Mouse (Mus musculus) MEL (cell line): Measurements from ENCODE around the gene Vps29. TPM values are rescaled to one million over a fixed set of nuclear protein-coding genes. Genes with fewer than 3 reads are reported as not detected.

ENCODE experiments used
- DNase-seq: peaks from one replicate; pipeline ENCODE4 v3.0.0; 2011; ENCODE audit warnings: low read depth, low spot score
- H3K27ac ChIP-seq: 2 replicates; pipeline ENCODE4 v1.5.1; 2012; ENCODE audit warnings: low read depth, mild to moderate bottlenecking, control low read depth, low read length, moderate library complexity; ENCODE audit not compliant: control insufficient read depth
- H3K27me3 ChIP-seq, 2 experiments: fragments of 150-350 bp in 1 of 2; sonication (generic) in 1 of 2; 2 replicates each; pipeline ENCODE4 v1.6.1; 2012; ENCODE audit warnings: low read length in 2 of 2, mild to moderate bottlenecking in 2 of 2, improper control_type of control experiment in 1 of 2, moderate library complexity in 1 of 2; ENCODE audit not compliant: insufficient read depth in 2 of 2, control insufficient read depth in 1 of 2
- H3K36me3 ChIP-seq, 2 experiments: 2 replicates each; pipeline ENCODE4 v1.6.1; 2012 to 2014; ENCODE audit warnings: low read length in 2 of 2, improper control_type of control experiment in 1 of 2, inconsistent platforms in 1 of 2, mild to moderate bottlenecking in 1 of 2; ENCODE audit not compliant: insufficient read depth in 2 of 2, control insufficient read depth in 1 of 2
- H3K4me1 ChIP-seq, 2 experiments: fragments of 150-350 bp in 1 of 2; sonication (generic) in 1 of 2; 2 replicates each; pipeline ENCODE4 v1.6.1; 2012; ENCODE audit warnings: low read length in 2 of 2, improper control_type of control experiment in 1 of 2, mild to moderate bottlenecking in 1 of 2; ENCODE audit not compliant: insufficient read depth in 2 of 2, control insufficient read depth in 1 of 2
- H3K4me3 ChIP-seq, 2 experiments: fragments of 150-350 bp in 1 of 2; sonication (generic) in 1 of 2; 2 replicates each; pipeline ENCODE4 v1.5.1; 2012; ENCODE audit warnings: low read depth in 2 of 2, low read length in 2 of 2, mild to moderate bottlenecking in 2 of 2, moderate library complexity in 2 of 2, control low read depth in 1 of 2, improper control_type of control experiment in 1 of 2; ENCODE audit not compliant: control insufficient read depth in 1 of 2, insufficient read depth in 1 of 2
- H3K79me2 ChIP-seq: 2 replicates; pipeline ENCODE4 v1.6.1; 2012; ENCODE audit warnings: mild to moderate bottlenecking, low read length, moderate library complexity; ENCODE audit not compliant: control insufficient read depth, poor library complexity, insufficient read depth
- H3K9ac ChIP-seq: 2 replicates; pipeline ENCODE4 v1.6.1; 2012; ENCODE audit warnings: low read depth, mild to moderate bottlenecking, control low read depth, low read length, moderate library complexity; ENCODE audit not compliant: control insufficient read depth, poor library complexity, severe bottlenecking
- H3K9me3 ChIP-seq: fragments of 150-350 bp; sonication (generic); replicated peaks from 2 replicates; pipeline ENCODE4 v1.6.1; 2012; ENCODE audit warnings: mild to moderate bottlenecking, low read length, improper control_type of control experiment, moderate library complexity; ENCODE audit not compliant: insufficient read depth
- BHLHE40 ChIP-seq: IDR thresholded peaks from 2 replicates; pipeline ENCODE4 v1.6.1; 2012; ENCODE audit warnings: low read depth, mild to moderate bottlenecking, inconsistent platforms, low read length, improper control_type of control experiment, borderline replicate concordance
- E2F4 ChIP-seq: IDR thresholded peaks from 2 replicates; pipeline ENCODE4 v1.6.1; 2011; ENCODE audit warnings: low read depth, low read length, improper control_type of control experiment, borderline replicate concordance
- MAZ ChIP-seq: IDR thresholded peaks from 2 replicates; pipeline ENCODE4 v1.6.1; 2012; ENCODE audit warnings: low read depth, mild to moderate bottlenecking, inconsistent platforms, low read length, improper control_type of control experiment
- MEF2A ChIP-seq: IDR thresholded peaks from 2 replicates; pipeline ENCODE4 v1.6.1; 2014; ENCODE audit warnings: low read depth, mild to moderate bottlenecking, inconsistent platforms, low read length, improper control_type of control experiment; ENCODE audit not compliant: poor library complexity, insufficient replicate concordance, severe bottlenecking; ENCODE audit errors: extremely low read depth
- MXI1 ChIP-seq: IDR thresholded peaks from 2 replicates; pipeline ENCODE4 v1.6.1; 2011; ENCODE audit warnings: mild to moderate bottlenecking, low read depth, low read length, improper control_type of control experiment
- MYB ChIP-seq: IDR thresholded peaks from 2 replicates; pipeline ENCODE4 v1.6.1; 2011; ENCODE audit warnings: mild to moderate bottlenecking, low read depth, low read length, improper control_type of control experiment
- MYC ChIP-seq: IDR thresholded peaks from 2 replicates; pipeline ENCODE4 v1.6.1; 2011; ENCODE audit warnings: low read depth, mild to moderate bottlenecking, low read length, improper control_type of control experiment, moderate library complexity
- RCOR1 ChIP-seq: IDR thresholded peaks from 2 replicates; pipeline ENCODE4 v1.6.1; 2012; ENCODE audit warnings: low read depth, mild to moderate bottlenecking, inconsistent platforms, low read length, improper control_type of control experiment
- ZNF384 ChIP-seq: IDR thresholded peaks from 2 replicates; pipeline ENCODE4 v1.6.1; 2012; ENCODE audit warnings: low read depth, mild to moderate bottlenecking, inconsistent platforms, low read length, improper control_type of control experiment
- polyA plus RNA-seq, 2 experiments: library from polyadenylated mRNA; stranded (reverse) in 1 of 2; unstranded in 1 of 2; fragments of >175 nt in 1 of 2; fragments of >200 nt in 1 of 2; gene quantifications; 2 replicates each; pipeline versions ENCODE4 v1.2.1 to v1.2.4; 2012; ENCODE audit warnings: low replicate concordance in 2 of 2, low read depth in 1 of 2; ENCODE audit not compliant: insufficient read length in 2 of 2, insufficient read depth in 1 of 2, missing spikeins in 1 of 2
- total RNA-seq: library from RNA; depleted of rRNA; stranded (reverse); fragments of 300-350 nt; gene quantifications from 2 replicates; pipeline ENCODE4 v1.2.3, GENCODE M21; 2012

Gene Vps29
- total and polyA plus RNA-seq, 3 experiments: 92.1 to 424 (median 101) TPM

DNA sequence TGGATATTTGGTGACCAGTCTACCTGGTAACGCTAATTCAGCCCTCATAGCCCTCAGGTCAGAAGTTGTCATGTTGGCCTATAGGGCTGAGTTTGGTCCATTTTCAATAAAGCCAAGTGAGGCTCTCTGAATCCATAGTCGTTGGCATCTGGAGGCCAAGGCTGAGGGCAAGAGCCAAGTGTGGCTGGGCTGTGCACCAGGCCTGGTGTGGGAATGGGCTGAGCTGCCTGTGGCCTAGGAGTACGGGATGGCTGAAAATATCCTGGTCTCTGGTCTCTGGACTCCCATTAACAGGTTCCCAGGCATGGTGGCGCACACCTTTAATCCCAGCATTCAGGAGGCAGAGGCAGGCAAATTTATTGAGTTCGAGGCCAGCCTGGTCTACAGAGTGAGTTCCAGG, 35.8 kb downstream of the Vps29 start:
- peaks cover 28% of the 10 kb centered on the region for H3K79me2 ChIP-seq
- H3K9ac ChIP-seq: no peak overlapping the region
- peaks cover 0 to 11% of the 10 kb centered on the region in 2 experiments; a peak in 2 of 4 replicates for H3K4me1 ChIP-seq
- no peaks in the 10 kb centered on the region for H3K27me3 ChIP-seq
- no peak for TF ChIP-seq E2F4
- no peak for TF ChIP-seq BHLHE40
- TF ChIP-seq MYC: no peak
- TF ChIP-seq, all 39 proteins: peak for 0
- no peaks in the 10 kb centered on the region for H3K9me3 ChIP-seq
- H3K27ac ChIP-seq: no peak overlapping the region
- no peak for DNase-seq
- peaks cover 1 to 7% of the 10 kb centered on the region in 2 experiments; a peak in 3 of 4 replicates for H3K36me3 ChIP-seq
- H3K4me3 ChIP-seq: no peak overlapping the region

DNA sequence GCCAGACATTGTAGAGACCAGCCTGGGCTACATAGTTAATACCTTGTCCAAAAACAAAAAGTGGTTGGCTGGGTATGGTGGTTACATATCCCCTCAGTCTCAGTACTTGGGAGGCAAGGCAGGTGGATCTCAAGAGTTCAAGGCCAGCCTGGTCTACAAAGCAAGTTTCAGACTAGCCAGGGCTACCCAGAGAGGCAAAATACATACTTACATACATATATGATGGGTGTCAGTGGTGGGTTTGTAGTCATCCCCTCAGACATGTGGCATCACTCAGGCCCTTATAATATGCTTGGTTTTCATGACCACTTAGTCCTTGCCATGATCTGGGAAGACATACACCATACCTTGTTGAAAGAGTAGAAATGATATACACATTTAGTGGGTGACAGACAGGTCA, 36.5 kb downstream of the Vps29 start:
- no peak overlapping the region for H3K9ac ChIP-seq
- H3K9me3 ChIP-seq: no peaks in the 10 kb centered on the region
- no peak overlapping the region for H3K4me3 ChIP-seq
- DNase-seq: no peak
- H3K36me3 ChIP-seq: peaks cover 1 to 7% of the 10 kb centered on the region in 2 experiments; a peak in 3 of 4 replicates
- no peak overlapping the region for H3K27ac ChIP-seq
- H3K4me1 ChIP-seq: peaks cover 0 to 11% of the 10 kb centered on the region in 2 experiments; a peak in 2 of 4 replicates
- TF ChIP-seq MAZ (no peak), MYB (no peak), MEF2A (no peak), RCOR1 (no peak)
- no peaks in the 10 kb centered on the region for H3K27me3 ChIP-seq
- H3K79me2 ChIP-seq: peaks cover 31% of the 10 kb centered on the region

DNA sequence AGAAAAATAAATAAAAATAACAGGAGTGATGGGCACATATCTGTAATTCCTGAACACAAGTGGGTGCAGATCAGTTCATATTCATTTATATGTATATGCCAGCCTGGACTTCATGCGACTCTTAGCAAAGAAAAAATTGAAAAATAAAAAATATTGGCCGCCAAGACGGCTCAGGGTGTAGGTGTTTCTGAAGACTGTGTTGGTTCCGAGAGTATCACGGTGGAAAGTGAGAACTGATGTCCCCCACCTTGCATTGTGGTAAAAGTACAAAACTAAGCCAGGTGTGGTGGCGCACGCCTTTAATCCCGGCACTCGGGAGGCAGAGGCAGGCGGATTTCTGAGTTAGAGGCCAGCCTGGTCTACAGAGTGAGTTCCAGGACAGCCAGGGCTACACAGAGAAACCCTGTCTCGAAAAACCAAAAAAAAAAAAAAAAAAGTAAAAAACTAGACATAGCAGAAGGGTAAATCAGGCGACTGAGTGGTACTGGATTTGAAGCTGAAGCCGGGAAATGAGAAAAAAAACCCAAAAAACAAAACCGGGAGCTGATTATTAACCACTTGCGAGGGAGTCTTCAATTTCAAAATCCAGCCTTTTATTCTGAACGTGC, 37.1 kb downstream of the Vps29 start:
- H3K9ac ChIP-seq: peak overlapping the region; percentile 56
- H3K79me2 ChIP-seq: peaks cover 31% of the 10 kb centered on the region
- peaks cover 1 to 7% of the 10 kb centered on the region in 2 experiments; a peak in 3 of 4 replicates for H3K36me3 ChIP-seq
- peak overlapping the region in 1 of 2 experiments; percentile 23; a peak in 1 of 4 replicates for H3K4me3 ChIP-seq
- H3K27me3 ChIP-seq: no peaks in the 10 kb centered on the region
- TF ChIP-seq ZNF384 (peak; percentile 76), MXI1 (no peak)
- H3K4me1 ChIP-seq: peaks cover 0 to 11% of the 10 kb centered on the region in 2 experiments; a peak in 2 of 4 replicates
- H3K27ac ChIP-seq: peak overlapping the region; percentile 57; the same call in 1 of the 2 replicates
- DNase-seq: no peak
- H3K9me3 ChIP-seq: no peaks in the 10 kb centered on the region
